ENCODE assay signal across 28 mouse cellular contexts in the genomic region with DNA sequence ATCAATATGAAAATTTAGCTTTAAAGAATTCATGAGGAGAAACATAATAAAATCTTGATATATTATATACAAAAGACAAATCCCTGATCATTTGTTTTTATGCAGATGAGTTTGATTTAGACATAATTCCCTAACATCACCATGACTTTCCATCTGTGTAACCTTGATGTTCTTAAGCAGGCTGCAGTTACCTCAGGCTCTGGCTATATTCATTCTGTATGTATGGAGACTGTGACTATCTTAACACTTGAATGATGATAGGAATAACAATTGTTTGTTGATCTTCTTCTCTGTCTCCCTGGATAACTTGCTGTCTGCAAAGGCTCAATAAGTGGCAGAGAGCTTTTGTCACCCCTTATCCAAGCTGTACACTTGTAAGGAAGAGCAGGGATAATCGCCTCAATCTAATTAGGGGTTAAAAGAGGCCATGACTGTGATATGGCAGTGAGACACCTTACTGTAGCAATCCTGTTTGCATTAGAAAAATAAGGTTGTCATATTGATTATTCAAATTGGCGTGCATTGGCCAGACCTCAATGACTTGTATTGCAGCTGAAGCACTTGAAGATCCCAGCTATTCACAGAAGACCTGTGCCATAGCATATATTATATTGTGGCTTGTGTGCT.
DNase-seq lines count a peak whose midpoint lies in the region; ATAC-seq and TF ChIP-seq lines count a peak whose summit lies in the region.
"Had no signal": no experiment of that assay in that cellular context is flagged by ENCODE, and none has a peak within 500 bp of the region (broad histone marks: within the 10 kb centered on the region; RNA-seq: fewer than 3 reads in every experiment).

No protein-coding gene starts in this region.

- 47% methylated on average over 2 of the region's 2 CpGs for WGBS in midbrain, embryonic 12.5 days
- WGBS in midbrain, postnatal 0 days: 40% methylated on average over 2 of the region's 2 CpGs

- H3K36me3 ChIP-seq in midbrain, embryonic 12.5 days: no peaks in the 10 kb centered on the region
- H3K36me3 ChIP-seq in midbrain, postnatal 0 days (ENCODE audit: insufficient read depth, low read length): no peaks in the 10 kb centered on the region
- H3K36me3 ChIP-seq: embryonic facial prominence, embryonic 10.5 days; embryonic facial prominence, embryonic 13.5 days; forebrain, embryonic 12.5 days; forebrain, embryonic 15.5 days; G1E; heart, embryonic 10.5 days; heart, embryonic 13.5 days had no signal

- DNase-seq in midbrain, postnatal 0 days (ENCODE audit: low spot score): no peak
- peak; percentile 55 for DNase-seq in brain, embryonic 14.5 days (ENCODE audit: low read depth)
- peak; percentile 24 for DNase-seq in retina, embryonic 14.5 days (ENCODE audit: low spot score)
- DNase-seq in cerebellum, postnatal 4 days (ENCODE audit: low spot score in 2 of 2): no peak
- no peak for DNase-seq in adipocyte (ENCODE audit: low spot score)
- DNase-seq: adrenal gland, adult 8-10 months; adrenal gland, postnatal 25 days; B cell, adult 2 months; cerebellum, adult 2 months; cerebellum, adult 9-11 months; cerebellum, postnatal 25 days; embryo, embryonic 11 days; gastrocnemius, postnatal 10 days; gastrocnemius, postnatal 36 days; heart, adult 2 months; heart, postnatal 14 days; heart, postnatal 4 days had no signal

- no peak overlapping the region for H3K27ac ChIP-seq in midbrain, embryonic 12.5 days (replicated peaks)
- H3K27ac ChIP-seq in midbrain, postnatal 0 days (ENCODE audit: low read depth, low read length): no peak overlapping the region
- H3K27ac ChIP-seq: embryonic facial prominence, embryonic 10.5 days; embryonic facial prominence, embryonic 13.5 days; forebrain, embryonic 12.5 days; forebrain, embryonic 15.5 days; heart, adult 2 months; heart, embryonic 10.5 days; heart, embryonic 13.5 days; hindbrain, embryonic 14.5 days had no signal

- H3K4me2 ChIP-seq in midbrain, embryonic 12.5 days (replicated peaks): no peak overlapping the region
- no peak overlapping the region for H3K4me2 ChIP-seq in midbrain, postnatal 0 days (ENCODE audit: low read depth, low read length, poor library complexity, severe bottlenecking)
- H3K4me2 ChIP-seq: embryonic facial prominence, embryonic 13.5 days; forebrain, embryonic 12.5 days; forebrain, embryonic 15.5 days; heart, embryonic 13.5 days; hindbrain, embryonic 14.5 days had no signal

- no peak overlapping the region for H3K9ac ChIP-seq in midbrain, embryonic 12.5 days (replicated peaks)
- H3K9ac ChIP-seq in midbrain, postnatal 0 days (replicated peaks; ENCODE audit: low read length, poor library complexity, severe bottlenecking): no peak overlapping the region
- H3K9ac ChIP-seq: embryonic facial prominence, embryonic 13.5 days; forebrain, embryonic 12.5 days; forebrain, embryonic 15.5 days; heart, embryonic 13.5 days; hindbrain, embryonic 14.5 days had no signal

- H3K4me3 ChIP-seq in midbrain, embryonic 12.5 days: no peak overlapping the region
- H3K4me3 ChIP-seq in midbrain, postnatal 0 days (ENCODE audit: low read depth, low read length): no peak overlapping the region
- H3K4me3 ChIP-seq: embryonic facial prominence, embryonic 10.5 days; embryonic facial prominence, embryonic 13.5 days; erythroblast, embryonic 14.5 days; forebrain, embryonic 12.5 days; forebrain, embryonic 15.5 days; heart, adult 2 months; heart, embryonic 10.5 days; heart, embryonic 13.5 days had no signal

- TF ChIP-seq POLR2A in brain, embryonic 14.5 days (IDR thresholded peaks at IDR 0.05; ENCODE audit: borderline replicate concordance, extremely low read depth, insufficient read depth, insufficient read length, poor library complexity, severe bottlenecking): no peak

- H3K4me1 ChIP-seq in midbrain, embryonic 12.5 days: no peaks in the 10 kb centered on the region
- no peaks in the 10 kb centered on the region for H3K4me1 ChIP-seq in midbrain, postnatal 0 days (ENCODE audit: insufficient read depth, low read length)
- H3K4me1 ChIP-seq: embryonic facial prominence, embryonic 10.5 days; embryonic facial prominence, embryonic 13.5 days; forebrain, embryonic 12.5 days; forebrain, embryonic 15.5 days; heart, embryonic 10.5 days had no signal

- H3K27me3 ChIP-seq in midbrain, embryonic 12.5 days: no peaks in the 10 kb centered on the region
- no peaks in the 10 kb centered on the region for H3K27me3 ChIP-seq in midbrain, postnatal 0 days (ENCODE audit: insufficient read depth, low read length)
- H3K27me3 ChIP-seq: CH12.LX; embryonic facial prominence, embryonic 13.5 days; forebrain, embryonic 12.5 days; forebrain, embryonic 15.5 days; heart, embryonic 13.5 days had no signal

- H3K9me3 ChIP-seq in midbrain, embryonic 12.5 days: no peaks in the 10 kb centered on the region
- H3K9me3 ChIP-seq in midbrain, postnatal 0 days (ENCODE audit: low read length): no peaks in the 10 kb centered on the region
- H3K9me3 ChIP-seq: embryonic facial prominence, embryonic 10.5 days; embryonic facial prominence, embryonic 13.5 days; forebrain, embryonic 12.5 days; forebrain, embryonic 15.5 days; G1E; heart, embryonic 10.5 days; heart, embryonic 13.5 days had no signal

- ATAC-seq in midbrain, embryonic 12.5 days (ENCODE audit: low FRiP score, low read depth): peak; percentile 90
- ATAC-seq in midbrain, postnatal 0 days (ENCODE audit: low FRiP score): no peak
- ATAC-seq: forebrain, embryonic 15.5 days had no signal

- no peak for TF ChIP-seq CTCF in midbrain, postnatal 0 days (IDR thresholded peaks at IDR 0.05)
- TF ChIP-seq CTCF in brain, embryonic 14.5 days (IDR thresholded peaks at IDR 0.05; ENCODE audit: borderline replicate concordance, extremely low read depth, insufficient read depth, insufficient read length): no peak

Comparison
In these comparisons a context has a peak if more than half of its experiments do, and no peak if none do; other contexts are left out.
1. DNase-seq: peak in brain, embryonic 14.5 days (single experiment) and retina, embryonic 14.5 days (single experiment); none in midbrain, postnatal 0 days (single experiment), cerebellum, postnatal 4 days (0 of 2) and adipocyte (single experiment).